Mouse (Mus musculus) erythroblast, adult 5-6 weeks (primary cell): Measurements from ENCODE around the gene Syngr4. TPM values are rescaled to one million over a fixed set of nuclear protein-coding genes. Genes with fewer than 3 reads are reported as not detected.

Experiments
- total RNA-seq, 2 experiments: library from RNA; stranded (forward) in 1 of 2; stranded (reverse) in 1 of 2; fragments of 150-400 nt in 1 of 2; fragments of 200-764, 138-1000 nt in 1 of 2; gene quantifications; 2 replicates each; pipeline versions ENCODE4 v1.2.3 to v1.2.4; 2015 to 2017; ENCODE audit warnings: low replicate concordance in 2 of 2

The Syngr4 gene
- total RNA-seq, 2 experiments from 2014 or later = not detected

Other genes with a start within 250 kb of the Syngr4 start
- not detected in 2 replicates for gene Fut2, start 230.3 kb downstream of the Syngr4 start, total RNA-seq (2015; ENCODE audit: low replicate concordance)
- gene Fut2, start 230.3 kb downstream of the Syngr4 start, total RNA-seq (2017; ENCODE audit: low replicate concordance) = not detected in 2 replicates
- gene Ntn5, start 212.7 kb downstream of the Syngr4 start, total RNA-seq (2015; ENCODE audit: low replicate concordance) = not detected in 2 replicates
- gene Ntn5, start 212.7 kb downstream of the Syngr4 start, total RNA-seq (2017; ENCODE audit: low replicate concordance) = not detected in 2 replicates
- not detected in 2 replicates for gene Sec1, start 202.3 kb downstream of the Syngr4 start, total RNA-seq (2015; ENCODE audit: low replicate concordance)
- gene Sec1, start 202.3 kb downstream of the Syngr4 start, total RNA-seq (2017; ENCODE audit: low replicate concordance) = not detected in 2 replicates
- not detected in 2 replicates for gene Car11, start 196.9 kb downstream of the Syngr4 start, total RNA-seq (2015; ENCODE audit: low replicate concordance)
- gene Car11, start 196.9 kb downstream of the Syngr4 start, total RNA-seq (2017; ENCODE audit: low replicate concordance) = not detected in 2 replicates
- gene Dbp, start 191.6 kb downstream of the Syngr4 start, total RNA-seq (2015; ENCODE audit: low replicate concordance) = 1.5 and 1.9 TPM in 2 replicates
- gene Dbp, start 191.6 kb downstream of the Syngr4 start, total RNA-seq (2017; ENCODE audit: low replicate concordance) = 0.77 and 2.2 TPM in 2 replicates
- 423 and 424 TPM in 2 replicates for gene Rpl18, start 181.3 kb downstream of the Syngr4 start, total RNA-seq (2015; ENCODE audit: low replicate concordance)
- 286 and 289 TPM in 2 replicates for gene Rpl18, start 181.3 kb downstream of the Syngr4 start, total RNA-seq (2017; ENCODE audit: low replicate concordance)
- gene Sphk2, start 178.7 kb downstream of the Syngr4 start, total RNA-seq (2015; ENCODE audit: low replicate concordance) = 4.6 and 7.9 TPM in 2 replicates
- gene Sphk2, start 178.7 kb downstream of the Syngr4 start, total RNA-seq (2017; ENCODE audit: low replicate concordance) = 2.1 and 2.6 TPM in 2 replicates
- not detected in 2 replicates for gene Fam83e, start 175.5 kb downstream of the Syngr4 start, total RNA-seq (2015; ENCODE audit: low replicate concordance)
- not detected in 2 replicates for gene Fam83e, start 175.5 kb downstream of the Syngr4 start, total RNA-seq (2017; ENCODE audit: low replicate concordance)
- not detected in 2 replicates for gene Spaca4, start 170.9 kb downstream of the Syngr4 start, total RNA-seq (2015; ENCODE audit: low replicate concordance)
- not detected in 2 replicates for gene Spaca4, start 170.9 kb downstream of the Syngr4 start, total RNA-seq (2017; ENCODE audit: low replicate concordance)
- not detected in 2 replicates for gene Lmtk3, start 113.0 kb downstream of the Syngr4 start, total RNA-seq (2015; ENCODE audit: low replicate concordance)
- not detected in 2 replicates for gene Lmtk3, start 113.0 kb downstream of the Syngr4 start, total RNA-seq (2017; ENCODE audit: low replicate concordance)
- gene Sult2b1, start 112.0 kb downstream of the Syngr4 start, total RNA-seq (2015; ENCODE audit: low replicate concordance) = not detected in 2 replicates
- gene Sult2b1, start 112.0 kb downstream of the Syngr4 start, total RNA-seq (2017; ENCODE audit: low replicate concordance) = not detected in 2 replicates
- gene Cyth2, start 82.1 kb downstream of the Syngr4 start, total RNA-seq (2015; ENCODE audit: low replicate concordance) = 10.6 and 10.7 TPM in 2 replicates
- 11.6 and 14.5 TPM in 2 replicates for gene Cyth2, start 82.1 kb downstream of the Syngr4 start, total RNA-seq (2017; ENCODE audit: low replicate concordance)
- 0.38 TPM in 1 of 2 replicates, not detected in the other for gene Kcnj14, start 71.9 kb downstream of the Syngr4 start, total RNA-seq (2015; ENCODE audit: low replicate concordance)
- 0.09 TPM in 1 of 2 replicates, not detected in the other for gene Kcnj14, start 71.9 kb downstream of the Syngr4 start, total RNA-seq (2017; ENCODE audit: low replicate concordance)
- 1.5 and 2.3 TPM in 2 replicates for gene Grwd1, start 65.8 kb downstream of the Syngr4 start, total RNA-seq (2015; ENCODE audit: low replicate concordance)
- 0.43 and 3.1 TPM in 2 replicates for gene Grwd1, start 65.8 kb downstream of the Syngr4 start, total RNA-seq (2017; ENCODE audit: low replicate concordance)
- 31.3 and 67.2 TPM in 2 replicates for gene Kdelr1, start 23.9 kb downstream of the Syngr4 start, total RNA-seq (2015; ENCODE audit: low replicate concordance)
- 18.0 and 20.1 TPM in 2 replicates for gene Kdelr1, start 23.9 kb downstream of the Syngr4 start, total RNA-seq (2017; ENCODE audit: low replicate concordance)
- not detected in 2 replicates for gene Grin2d, start 18.3 kb downstream of the Syngr4 start, total RNA-seq (2015; ENCODE audit: low replicate concordance)
- gene Grin2d, start 18.3 kb downstream of the Syngr4 start, total RNA-seq (2017; ENCODE audit: low replicate concordance) = 0.28 TPM in 1 of 2 replicates, not detected in the other
- 1.3 TPM in 1 of 2 replicates, not detected in the other for gene Tmem143, start 227 bp upstream of the Syngr4 start, total RNA-seq (2015; ENCODE audit: low replicate concordance)
- 0.26 and 3.8 TPM in 2 replicates for gene Tmem143, start 227 bp upstream of the Syngr4 start, total RNA-seq (2017; ENCODE audit: low replicate concordance)
- gene Emp3, start 24.7 kb upstream of the Syngr4 start, total RNA-seq (2015; ENCODE audit: low replicate concordance) = 56.4 and 143 TPM in 2 replicates
- 48.2 and 77.1 TPM in 2 replicates for gene Emp3, start 24.7 kb upstream of the Syngr4 start, total RNA-seq (2017; ENCODE audit: low replicate concordance)
- gene Ccdc114, start 27.4 kb upstream of the Syngr4 start, total RNA-seq (2015; ENCODE audit: low replicate concordance) = 2.5 TPM in 1 of 2 replicates, not detected in the other
- 0.51 and 2.0 TPM in 2 replicates for gene Ccdc114, start 27.4 kb upstream of the Syngr4 start, total RNA-seq (2017; ENCODE audit: low replicate concordance)
- not detected in 2 replicates for gene Abcc6, start 133.6 kb upstream of the Syngr4 start, total RNA-seq (2015; ENCODE audit: low replicate concordance)
- gene Abcc6, start 133.6 kb upstream of the Syngr4 start, total RNA-seq (2017; ENCODE audit: low replicate concordance) = not detected in 2 replicates
- 5.4 and 9.2 TPM in 2 replicates for gene Nomo1, start 137.0 kb upstream of the Syngr4 start, total RNA-seq (2015; ENCODE audit: low replicate concordance)
- gene Nomo1, start 137.0 kb upstream of the Syngr4 start, total RNA-seq (2017; ENCODE audit: low replicate concordance) = 6.1 and 8.5 TPM in 2 replicates
- gene Kcnj11, start 204.1 kb upstream of the Syngr4 start, total RNA-seq (2015; ENCODE audit: low replicate concordance) = not detected in 2 replicates
- gene Kcnj11, start 204.1 kb upstream of the Syngr4 start, total RNA-seq (2017; ENCODE audit: low replicate concordance) = not detected in 2 replicates